Mouse (Mus musculus) forebrain, embryonic 12.5 days (tissue): ENCODE data around the gene Egfl8. TPM values are rescaled to one million over a fixed set of nuclear protein-coding genes. Genes with fewer than 3 reads are reported as not detected.

Source experiments
- ATAC-seq: fragments of 200-750 bp; cut with Nextera tagmentation; 2 replicates; pipeline ENCODE4 v1.8.0; 2017; ENCODE audit warnings: moderate TSS enrichment; ENCODE audit not compliant: low FRiP score
- H3K27ac ChIP-seq: fragments of 300-500 bp; sonication (generic); 2 replicates; pipeline ENCODE4 v1.5.1; 2016; ENCODE audit warnings: mild to moderate bottlenecking
- H3K27me3 ChIP-seq: fragments of 300-500 bp; sonication (generic); 2 replicates; pipeline ENCODE4 v1.6.1; 2016; ENCODE audit warnings: mild to moderate bottlenecking
- H3K36me3 ChIP-seq: fragments of 300-500 bp; sonication (generic); replicated peaks from 2 replicates; pipeline ENCODE4 v1.6.1; 2016; ENCODE audit warnings: mild to moderate bottlenecking
- H3K4me1 ChIP-seq: fragments of 300-500 bp; sonication (generic); 2 replicates; pipeline ENCODE4 v1.6.1; 2016
- H3K4me2 ChIP-seq: fragments of 300-500 bp; sonication (generic); 2 replicates; pipeline ENCODE4 v1.6.1; 2016; ENCODE audit warnings: mild to moderate bottlenecking, moderate library complexity
- H3K4me3 ChIP-seq: fragments of 300-500 bp; sonication (generic); replicated peaks from 2 replicates; pipeline ENCODE4 v1.5.1; 2016; ENCODE audit warnings: mild to moderate bottlenecking
- H3K9ac ChIP-seq: fragments of 300-500 bp; sonication (generic); 2 replicates; pipeline ENCODE4 v1.6.1; 2016; ENCODE audit warnings: mild to moderate bottlenecking
- H3K9me3 ChIP-seq: fragments of 300-500 bp; sonication (generic); 2 replicates; pipeline ENCODE4 v1.6.1; 2016
- whole genome bisulfite sequencing: fragments of 180-500 bp; shearing (Covaris S2); methylation state at CpG from one replicate; pipeline ENCODE4 v1.1.7; 2016; 5-methylcytosine and 5-hydroxymethylcytosine counted together
- polyA plus RNA-seq: library from polyadenylated mRNA; unstranded; fragments of >200 nt; fragmentation: Nextera tagmentation; extraction: Ambion mirVana; gene quantifications from 2 replicates; pipeline ENCODE4 v1.2.1, GENCODE M21; 2016

The Egfl8 gene
- polyA plus RNA-seq, 1 experiment from 2014 or later = 3.2 TPM

DNA sequence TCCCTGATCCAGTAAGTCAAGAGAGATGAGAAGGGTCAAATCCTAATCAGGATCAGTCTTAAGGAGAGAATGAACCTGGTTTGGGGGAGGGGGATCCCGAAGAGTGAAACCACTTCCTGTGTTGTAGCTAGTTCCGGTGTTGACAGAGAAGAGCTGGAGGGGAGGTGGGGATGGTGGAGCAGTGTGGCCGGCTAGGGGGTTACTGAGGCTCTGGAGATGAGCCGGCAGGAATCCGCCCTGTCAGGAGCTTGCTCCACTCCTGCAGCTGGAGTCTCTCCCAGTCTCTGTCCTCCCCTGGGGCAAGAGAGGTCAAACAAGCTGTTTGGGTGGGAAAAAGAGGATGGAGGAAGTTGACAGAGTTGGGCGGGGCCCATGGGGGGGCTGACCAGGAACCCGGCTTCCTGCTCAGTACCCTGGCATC lies 26.1 kb downstream of the Egfl8 start, which contains the start of gene Gpsm3:
Gene Gpsm3, plus strand, starts transcription at position 126 of the 421 bp plus-strand sequence.
- Histone ChIP-seq H3K4me2 (peak within 1 kb of the TSS; percentile 94), H3K27ac (peak within 1 kb of the TSS; percentile 100), H3K36me3 (peaks cover 5% of the 10 kb centered on the region), H3K9me3 (no peaks in the 10 kb centered on the region), H3K4me3 (no peak within 1 kb of the TSS), H3K27me3 (no peaks in the 10 kb centered on the region), H3K4me1 (peaks cover 68% of the 10 kb centered on the region), H3K9ac (no peak within 1 kb of the TSS)
- WGBS = 43% methylated on average over 7 of the region's 7 CpGs
- no peak for ATAC-seq

DNA sequence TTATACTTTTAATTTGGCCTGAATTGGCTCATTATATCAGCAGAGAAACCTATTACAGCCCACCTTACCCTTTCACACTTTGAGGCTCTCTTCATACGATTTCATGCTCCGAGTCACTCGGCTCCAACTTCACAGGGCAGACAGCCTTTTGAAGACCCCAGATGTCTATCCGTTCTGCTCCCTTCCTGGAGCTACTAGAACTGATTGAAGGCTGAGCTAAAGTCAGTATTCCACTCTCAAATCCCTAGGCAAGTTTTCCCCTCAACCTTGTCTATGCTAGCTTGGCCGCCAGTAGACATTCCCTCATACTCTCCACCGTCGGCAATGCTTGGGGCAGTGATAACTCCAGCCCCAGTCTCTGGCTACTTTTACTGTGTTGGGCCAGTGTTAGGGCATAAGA lies 26.6 kb downstream of the Egfl8 start:
- 57% methylated on average over 7 of the region's 7 CpGs for WGBS
- Histone ChIP-seq H3K9ac (no peak overlapping the region), H3K9me3 (no peaks in the 10 kb centered on the region), H3K4me2 (no peak overlapping the region), H3K4me3 (no peak overlapping the region), H3K27ac (0 out of 2 replicates have a peak overlapping the region, but pooled peaks have one; percentile 37), H3K36me3 (peaks cover under 1% of the 10 kb centered on the region; the same call in 1 of the 2 replicates), H3K27me3 (no peaks in the 10 kb centered on the region), H3K4me1 (peaks cover 63% of the 10 kb centered on the region)
- no peak for ATAC-seq

DNA sequence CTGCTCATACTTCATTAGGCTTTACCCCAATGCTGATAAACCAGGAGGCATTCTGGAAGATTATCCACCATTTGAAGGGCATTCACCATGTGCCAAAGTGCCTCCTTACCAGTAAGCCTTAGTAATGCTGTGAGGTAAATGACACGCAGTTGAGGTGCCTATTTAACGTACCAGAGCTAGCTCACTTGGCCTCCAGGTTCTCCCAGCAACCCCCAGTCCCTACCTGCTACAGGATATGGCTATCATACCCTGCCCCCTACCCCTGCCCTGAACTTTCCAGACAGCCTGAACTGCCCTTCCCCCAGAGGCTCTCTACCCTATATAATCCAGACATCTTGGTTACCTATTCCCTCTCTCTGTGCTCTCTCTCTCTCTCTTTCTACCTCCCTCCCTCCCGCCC lies 27.0 kb downstream of the Egfl8 start:
- no peaks in the 10 kb centered on the region for H3K9me3 ChIP-seq
- 72% methylated on average over 3 of the region's 3 CpGs for WGBS
- H3K4me1 ChIP-seq = peaks cover 58% of the 10 kb centered on the region
- no peak for ATAC-seq
- no peaks in the 10 kb centered on the region for H3K27me3 ChIP-seq
- H3K27ac ChIP-seq = no peak overlapping the region
- H3K4me3 ChIP-seq = no peak overlapping the region
- H3K4me2 ChIP-seq = no peak overlapping the region
- no peak overlapping the region for H3K9ac ChIP-seq
- no peaks in the 10 kb centered on the region for H3K36me3 ChIP-seq

DNA sequence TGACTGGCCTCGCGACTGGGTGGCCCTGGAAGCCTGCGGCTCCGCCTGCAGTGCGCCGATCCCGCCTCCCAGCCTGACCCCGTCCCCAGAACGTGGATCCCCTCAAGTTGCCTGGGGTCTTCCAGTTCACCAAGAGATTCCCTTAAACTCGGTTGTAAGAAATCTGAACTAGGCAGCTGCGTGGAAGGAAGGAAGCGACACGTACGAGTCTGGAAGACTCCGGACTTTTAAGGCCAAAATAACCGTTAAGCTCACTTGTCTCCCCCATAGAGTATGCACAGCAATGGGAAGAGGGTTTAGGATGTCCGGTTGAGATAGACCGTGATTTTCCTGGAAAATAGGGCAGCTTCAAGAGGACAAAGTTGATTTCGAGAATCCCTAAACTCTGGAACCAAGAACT lies 28.0 kb downstream of the Egfl8 start:
- H3K36me3 ChIP-seq = no peaks in the 10 kb centered on the region
- peak overlapping the region; percentile 87 for H3K9ac ChIP-seq
- H3K9me3 ChIP-seq = no peaks in the 10 kb centered on the region
- H3K4me3 ChIP-seq = peak overlapping the region; percentile 60
- peak overlapping the region; percentile 99 for H3K27ac ChIP-seq
- H3K4me2 ChIP-seq = peak overlapping the region; percentile 89
- peaks cover 49% of the 10 kb centered on the region for H3K4me1 ChIP-seq
- 4% methylated on average over 19 of the region's 19 CpGs for WGBS
- H3K27me3 ChIP-seq = no peaks in the 10 kb centered on the region
- no peak for ATAC-seq

DNA sequence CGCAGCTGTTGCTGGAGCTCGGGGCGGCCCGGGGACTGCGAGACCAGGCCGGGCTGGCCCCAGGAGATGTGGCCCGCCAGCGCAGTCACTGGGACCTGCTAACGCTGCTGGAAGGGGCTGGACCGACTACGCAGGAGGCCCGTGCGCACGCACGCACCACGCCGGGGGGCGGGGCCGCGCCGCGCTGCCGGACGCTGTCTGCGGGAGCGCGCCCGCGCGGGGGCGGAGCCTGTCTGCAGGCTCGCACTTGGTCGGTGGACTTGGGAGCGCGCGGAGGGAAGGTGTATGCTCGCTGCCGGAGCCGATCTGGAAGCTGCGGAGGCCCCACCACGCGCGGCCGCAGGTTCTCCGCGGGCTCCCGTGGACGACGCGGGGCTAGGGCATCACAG lies 28.4 kb downstream of the Egfl8 start:
- no peaks in the 10 kb centered on the region for H3K9me3 ChIP-seq
- no peaks in the 10 kb centered on the region for H3K36me3 ChIP-seq
- H3K4me3 ChIP-seq = peak overlapping the region; percentile 60
- H3K4me2 ChIP-seq = peak overlapping the region; percentile 89
- no peaks in the 10 kb centered on the region for H3K27me3 ChIP-seq
- H3K9ac ChIP-seq = peak overlapping the region; percentile 87
- H3K27ac ChIP-seq = peak overlapping the region; percentile 99
- ATAC-seq = peak; percentile 85
- peaks cover 49% of the 10 kb centered on the region for H3K4me1 ChIP-seq
- under 1% methylated on average over 49 of the region's 50 CpGs for WGBS

DNA sequence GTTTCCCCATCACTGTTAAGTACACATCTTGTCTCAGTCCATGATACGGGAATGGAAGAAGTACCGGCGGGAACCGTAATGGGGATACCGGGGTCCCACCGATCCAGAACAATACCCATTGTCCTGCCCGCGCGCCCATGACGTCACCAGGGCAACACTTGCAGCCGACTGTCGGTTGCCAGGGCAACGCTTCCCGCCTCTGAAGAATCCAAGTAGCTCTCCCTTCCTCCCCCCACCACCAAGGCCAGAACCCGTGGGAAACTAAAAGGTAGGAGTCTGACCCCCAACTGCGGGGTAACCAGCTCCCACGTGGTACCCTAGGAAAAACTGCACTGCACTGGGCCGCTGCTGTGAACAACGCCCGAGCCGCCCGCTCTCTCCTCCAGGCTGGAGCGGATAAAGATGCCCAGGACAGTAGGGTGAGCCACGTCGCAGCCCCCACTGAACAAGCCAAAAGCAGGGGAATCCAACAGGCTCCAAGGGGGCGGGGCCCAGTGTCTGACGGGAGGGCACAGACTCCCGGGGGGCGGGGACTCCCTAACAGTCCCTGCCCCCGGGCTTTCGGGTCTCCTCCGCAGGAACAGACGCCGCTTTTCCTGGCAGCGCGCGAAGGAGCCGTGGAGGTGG lies 28.9 kb downstream of the Egfl8 start:
- peak; percentile 81 for ATAC-seq
- H3K27ac ChIP-seq = peak overlapping the region; percentile 99

DNA sequence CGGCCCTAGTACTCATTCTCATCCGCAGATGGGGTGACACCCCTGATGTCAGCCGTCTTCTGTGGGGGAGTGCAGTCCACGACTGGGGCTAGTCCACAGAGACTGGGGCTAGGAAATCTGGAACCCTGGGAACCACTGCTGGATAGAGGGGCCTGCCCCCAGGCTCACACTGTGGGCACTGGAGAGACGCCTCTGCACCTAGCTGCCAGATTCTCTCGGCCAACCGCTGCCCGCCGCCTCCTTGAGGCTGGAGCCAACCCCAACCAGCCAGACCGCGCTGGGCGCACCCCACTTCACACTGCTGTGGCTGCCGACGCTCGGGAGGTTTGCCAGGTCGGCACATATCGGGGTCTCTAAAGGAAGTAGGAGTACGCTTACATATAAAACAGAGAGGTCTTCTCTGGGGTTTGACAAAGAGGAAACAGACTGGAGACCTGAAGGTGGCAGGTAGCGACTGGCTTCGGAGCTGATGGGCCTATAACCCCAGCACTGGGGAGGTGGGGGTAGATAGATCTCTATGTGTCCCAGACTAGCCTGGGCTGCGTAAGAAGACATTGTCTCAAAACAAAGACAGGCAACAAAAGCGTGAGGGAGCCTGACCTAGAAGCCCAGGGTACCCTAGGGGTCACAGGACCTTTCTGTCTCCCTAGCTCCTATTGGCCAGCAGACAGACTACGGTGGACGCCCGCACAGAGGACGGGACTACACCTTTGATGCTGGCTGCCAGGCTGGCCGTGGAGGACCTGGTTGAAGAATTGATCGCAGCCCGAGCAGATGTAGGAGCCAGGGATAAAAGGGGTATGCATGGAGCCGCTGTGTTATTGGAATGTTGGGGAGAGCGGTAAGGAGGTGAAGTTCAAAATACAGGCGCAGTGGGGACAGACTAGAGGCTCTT lies 29.6 kb downstream of the Egfl8 start:
- no peaks in the 10 kb centered on the region for H3K9me3 ChIP-seq
- H3K4me1 ChIP-seq = peaks cover 43% of the 10 kb centered on the region
- peak; percentile 12; the same call in 1 of the 2 replicates for ATAC-seq
- H3K36me3 ChIP-seq = no peaks in the 10 kb centered on the region
- peak overlapping the region; percentile 60 for H3K4me3 ChIP-seq
- no peaks in the 10 kb centered on the region for H3K27me3 ChIP-seq
- peak overlapping the region; percentile 87 for H3K9ac ChIP-seq
- peak overlapping the region; percentile 89 for H3K4me2 ChIP-seq
- WGBS = 15% methylated on average over 32 of the region's 32 CpGs
- H3K27ac ChIP-seq = peak overlapping the region; percentile 99

More for the DNA sequence above, 28.9 kb downstream of the Egfl8 start:
- Histone ChIP-seq H3K4me1 (peaks cover 49% of the 10 kb centered on the region), H3K36me3 (no peaks in the 10 kb centered on the region), H3K9ac (peak overlapping the region; percentile 87), H3K27me3 (no peaks in the 10 kb centered on the region), H3K9me3 (no peaks in the 10 kb centered on the region), H3K4me3 (peak overlapping the region; percentile 60), H3K4me2 (peak overlapping the region; percentile 89)
- WGBS = under 1% methylated on average over 38 of the region's 38 CpGs

DNA sequence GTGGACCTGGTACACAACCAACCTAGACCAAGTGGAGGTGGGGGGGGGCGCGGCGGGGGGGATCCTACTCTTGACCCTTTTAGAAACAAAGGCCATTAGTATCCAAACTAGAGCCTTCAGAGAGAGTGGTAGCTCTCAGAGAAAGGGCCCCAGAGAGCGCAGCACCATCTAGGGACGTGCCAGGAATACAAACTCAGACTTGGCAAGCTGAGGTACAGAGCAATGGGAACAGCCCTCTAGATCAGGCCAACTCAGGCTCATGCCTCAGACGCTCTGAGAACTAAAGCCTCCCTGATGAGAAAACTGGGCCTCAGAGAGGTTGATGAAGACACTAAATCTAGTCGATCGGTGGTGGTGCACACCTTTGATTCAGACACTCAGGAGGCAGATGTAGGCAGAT lies 30.6 kb downstream of the Egfl8 start:
- H3K4me2 ChIP-seq = no peak overlapping the region
- H3K4me1 ChIP-seq = peaks cover 33% of the 10 kb centered on the region
- H3K9ac ChIP-seq = no peak overlapping the region; the same call in 1 of the 2 replicates
- no peak overlapping the region for H3K4me3 ChIP-seq
- H3K27me3 ChIP-seq = no peaks in the 10 kb centered on the region
- 87% methylated on average over 8 of the region's 8 CpGs for WGBS
- H3K27ac ChIP-seq = no peak overlapping the region
- no peak for ATAC-seq
- H3K9me3 ChIP-seq = no peaks in the 10 kb centered on the region
- no peaks in the 10 kb centered on the region for H3K36me3 ChIP-seq

DNA sequence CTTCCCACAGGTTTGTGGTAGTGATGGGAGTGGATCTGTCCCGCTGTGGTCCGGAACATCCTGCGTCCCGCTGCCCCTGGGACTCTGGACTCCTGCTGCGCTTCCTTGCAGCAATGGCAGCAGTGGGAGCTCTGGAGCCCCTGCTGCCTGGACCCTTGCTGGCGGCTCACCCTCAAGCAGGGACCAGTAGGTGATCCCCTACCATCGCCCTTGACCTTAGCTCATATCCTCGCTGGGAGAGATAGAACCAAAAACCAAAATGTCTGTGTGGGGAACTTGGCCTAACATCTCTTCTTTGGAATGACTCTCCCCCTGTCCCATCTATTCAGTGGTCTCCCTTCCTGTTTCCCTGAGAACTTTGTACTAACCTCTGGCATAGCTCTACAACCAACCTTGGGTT lies 32.0 kb downstream of the Egfl8 start:
- Histone ChIP-seq H3K27ac (no peak overlapping the region), H3K4me1 (peaks cover 21% of the 10 kb centered on the region)

DNA sequence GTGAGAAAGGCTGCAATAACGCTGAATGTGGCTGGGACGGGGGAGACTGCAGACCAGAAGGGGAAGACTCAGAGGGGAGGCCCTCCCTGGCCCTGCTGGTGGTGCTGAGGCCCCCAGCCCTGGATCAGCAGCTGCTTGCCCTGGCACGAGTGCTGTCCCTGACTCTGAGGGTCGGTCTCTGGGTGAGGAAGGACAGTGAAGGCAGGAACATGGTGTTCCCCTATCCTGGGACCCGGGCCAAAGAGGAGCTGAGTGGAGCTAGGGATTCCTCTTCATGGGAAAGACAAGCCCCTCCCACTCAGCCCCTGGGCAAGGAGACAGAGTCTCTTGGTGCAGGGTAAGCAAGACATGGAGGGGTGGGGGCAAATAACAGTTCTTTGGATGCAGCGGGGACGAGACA lies 32.4 kb downstream of the Egfl8 start:
- Histone ChIP-seq H3K27me3 (no peaks in the 10 kb centered on the region), H3K36me3 (no peaks in the 10 kb centered on the region), H3K4me3 (no peak overlapping the region), H3K9me3 (no peaks in the 10 kb centered on the region), H3K4me1 (peaks cover 18% of the 10 kb centered on the region), H3K4me2 (no peak overlapping the region), H3K27ac (no peak overlapping the region), H3K9ac (no peak overlapping the region)
- no peak for ATAC-seq
- 71% methylated on average over 7 of the region's 7 CpGs for WGBS

More for the DNA sequence above, 32.0 kb downstream of the Egfl8 start:
- Histone ChIP-seq H3K4me3 (no peak overlapping the region), H3K9me3 (no peaks in the 10 kb centered on the region), H3K4me2 (no peak overlapping the region), H3K36me3 (no peaks in the 10 kb centered on the region), H3K27me3 (no peaks in the 10 kb centered on the region), H3K9ac (no peak overlapping the region)
- no peak for ATAC-seq
- WGBS = 84% methylated on average over 8 of the region's 8 CpGs

DNA sequence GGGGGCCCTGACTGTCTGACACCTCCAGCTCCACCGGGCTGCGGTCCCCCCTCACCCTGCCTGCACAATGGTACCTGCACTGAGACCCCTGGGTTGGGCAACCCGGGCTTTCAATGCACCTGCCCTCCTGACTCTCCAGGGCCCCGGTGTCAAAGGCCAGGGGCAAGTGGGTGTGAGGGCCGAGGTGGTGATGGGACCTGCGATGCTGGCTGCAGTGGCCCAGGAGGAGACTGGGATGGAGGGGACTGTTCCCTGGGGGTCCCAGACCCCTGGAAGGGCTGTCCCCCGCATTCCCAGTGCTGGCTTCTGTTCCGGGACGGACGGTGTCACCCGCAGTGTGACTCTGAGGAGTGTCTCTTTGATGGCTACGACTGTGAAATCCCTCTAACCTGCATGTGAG lies 33.2 kb downstream of the Egfl8 start:
- no peaks in the 10 kb centered on the region for H3K9me3 ChIP-seq
- H3K27me3 ChIP-seq = no peaks in the 10 kb centered on the region
- ATAC-seq = no peak
- no peak overlapping the region for H3K9ac ChIP-seq
- peaks cover 12% of the 10 kb centered on the region for H3K4me1 ChIP-seq
- H3K27ac ChIP-seq = no peak overlapping the region
- 87% methylated on average over 12 of the region's 12 CpGs for WGBS
- H3K4me3 ChIP-seq = no peak overlapping the region
- no peaks in the 10 kb centered on the region for H3K36me3 ChIP-seq
- H3K4me2 ChIP-seq = no peak overlapping the region

DNA sequence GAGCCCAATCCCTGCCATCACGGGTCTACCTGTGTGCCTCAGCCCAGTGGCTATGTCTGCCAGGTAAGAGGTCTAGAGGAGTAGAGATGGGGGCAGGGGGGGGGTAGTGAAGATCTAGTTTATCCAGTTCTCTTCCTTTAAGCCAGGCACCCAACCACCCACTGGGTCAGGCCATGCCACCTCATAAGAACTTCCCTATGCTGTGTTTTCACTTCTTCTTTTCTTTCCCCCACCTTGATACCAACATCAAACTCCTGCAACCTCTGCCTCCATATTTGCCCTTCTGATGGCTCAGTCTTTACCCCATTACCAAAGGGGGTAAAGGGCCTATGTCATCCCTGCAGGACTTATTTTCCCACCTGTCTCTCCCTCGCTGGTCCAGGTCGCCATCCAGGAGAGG lies 37.7 kb downstream of the Egfl8 start:
- ATAC-seq = no peak
- Histone ChIP-seq H3K36me3 (no peaks in the 10 kb centered on the region), H3K4me3 (no peak overlapping the region), H3K9me3 (no peaks in the 10 kb centered on the region), H3K9ac (no peak overlapping the region), H3K4me1 (no peaks in the 10 kb centered on the region), H3K4me2 (no peak overlapping the region), H3K27ac (no peak overlapping the region), H3K27me3 (no peaks in the 10 kb centered on the region)
- 88% methylated on average over 3 of the region's 3 CpGs for WGBS
